Mouse (Mus musculus) liver, adult (tissue): Measurements from ENCODE around the gene Gemin2.
A peak's percentile ranks its signal among the peaks of the same experiment; 100 is the strongest.

ENCODE experiments used
- GATA4 ChIP-seq: IDR thresholded peaks from 2 replicates; pipeline ENCODE4 v1.6.1; 2014; ENCODE audit warnings: mild to moderate bottlenecking, low read length; ENCODE audit not compliant: insufficient replicate concordance

Gemin2 gene

GRCm38 (mm10) chr12:59053976-59054375 lies 40.8 kb downstream of the Gemin2 start:
- TF ChIP-seq GATA4: no peak

GRCm38 (mm10) chr12:59055196-59055850 lies 42.1 kb downstream of the Gemin2 start:
- no peak for TF ChIP-seq GATA4

GRCm38 (mm10) chr12:59056222-59056621 lies 43.0 kb downstream of the Gemin2 start:
- no peak for TF ChIP-seq GATA4

- no peak for TF ChIP-seq GATA4
Measured at GRCm38 (mm10) chr12:59060322-59060721, 47.1 kb downstream of the Gemin2 start.

- TF ChIP-seq GATA4: peak; percentile 63; the same call in 1 of the 2 replicates
Measured at GRCm38 (mm10) chr12:59060993-59061595, 47.9 kb downstream of the Gemin2 start, which contains the start of gene Trappc6b. Trappc6b (minus strand) TSS chr12:59061472.

GRCm38 (mm10) chr12:59064837-59065236 lies 51.6 kb downstream of the Gemin2 start:
- no peak for TF ChIP-seq GATA4

- no peak for TF ChIP-seq GATA4
Measured at GRCm38 (mm10) chr12:59065776-59066175, 52.6 kb downstream of the Gemin2 start.

GRCm38 (mm10) chr12:59066448-59067077 lies 53.4 kb downstream of the Gemin2 start, which contains the start of gene Pnn:
Pnn (plus strand) TSS chr12:59066884.
- TF ChIP-seq GATA4: no peak; the same call in 1 of the 2 replicates

GRCm38 (mm10) chr12:59067095-59067494 lies 53.9 kb downstream of the Gemin2 start:
- TF ChIP-seq GATA4: no peak

- TF ChIP-seq GATA4: no peak
Measured at GRCm38 (mm10) chr12:59068791-59069190, 55.6 kb downstream of the Gemin2 start.

GRCm38 (mm10) chr12:59072286-59072685 lies 59.1 kb downstream of the Gemin2 start:
- no peak for TF ChIP-seq GATA4

GRCm38 (mm10) chr12:59074052-59074451 lies 60.9 kb downstream of the Gemin2 start:
- no peak for TF ChIP-seq GATA4

GRCm38 (mm10) chr12:59076996-59077395 lies 63.8 kb downstream of the Gemin2 start:
- no peak for TF ChIP-seq GATA4

GRCm38 (mm10) chr12:59077883-59078282 lies 64.7 kb downstream of the Gemin2 start:
- TF ChIP-seq GATA4: no peak
